Mouse (Mus musculus) lung, adult 2 months (tissue): ENCODE data around the gene Dqx1.

ENCODE experiments used
- CTCF ChIP-seq: fragments of 200-500 bp; IDR thresholded peaks from 2 replicates; pipeline ENCODE4 v1.5.1; 2011; ENCODE audit warnings: mild to moderate bottlenecking, low read length, control low read depth; ENCODE audit not compliant: insufficient read depth
- POLR2A ChIP-seq: fragments of 200-500 bp; IDR thresholded peaks from 2 replicates; pipeline ENCODE4 v1.6.1; 2011; ENCODE audit warnings: low read depth, mild to moderate bottlenecking, control low read depth, low read length, borderline replicate concordance; ENCODE audit errors: extremely low read depth

GRCm38 (mm10) chr6:83043993-83044392 lies 13.7 kb upstream of the Dqx1 start:
- TF ChIP-seq POLR2A (no peak), CTCF (no peak)
